Mouse (Mus musculus): Measurements from ENCODE around the gene Nxnl1.

DNA sequence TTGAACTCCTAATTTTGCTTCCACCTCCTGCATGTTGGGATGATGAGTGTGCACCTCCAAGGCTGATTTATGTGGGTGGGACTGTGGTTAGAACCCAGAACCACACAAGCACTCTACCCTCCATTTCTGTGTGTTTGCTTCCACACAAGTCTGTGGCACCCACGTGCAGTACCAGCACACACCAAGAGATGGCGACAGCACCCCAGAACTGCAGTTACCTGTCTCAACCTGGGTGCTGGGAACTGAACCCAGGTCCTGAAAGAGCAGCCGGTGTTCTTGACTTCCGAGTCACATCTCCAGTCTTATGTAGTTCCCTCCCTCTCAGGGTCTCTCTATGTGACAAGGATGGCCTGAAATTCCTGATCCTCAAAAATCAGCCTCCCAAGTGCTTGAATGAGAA lies 2.4 kb downstream of the Nxnl1 start:
- TF ChIP-seq CTCF (IDR thresholded peaks at IDR 0.05) (peak; percentile 32), EP300 (IDR thresholded peaks at IDR 0.05) (no peak)

All from lung, postnatal 0 days (tissue).